Mouse (Mus musculus): ENCODE measurements at regions not wholly inside any gene's neighbourhood (a gene's known extent, or its start where the extent isn't known, plus 50 kb on each side); places are given as distances from the start of the nearest gene placed in this dataset.
A peak's percentile ranks its signal among the peaks of the same experiment; 100 is the strongest.

DNA sequence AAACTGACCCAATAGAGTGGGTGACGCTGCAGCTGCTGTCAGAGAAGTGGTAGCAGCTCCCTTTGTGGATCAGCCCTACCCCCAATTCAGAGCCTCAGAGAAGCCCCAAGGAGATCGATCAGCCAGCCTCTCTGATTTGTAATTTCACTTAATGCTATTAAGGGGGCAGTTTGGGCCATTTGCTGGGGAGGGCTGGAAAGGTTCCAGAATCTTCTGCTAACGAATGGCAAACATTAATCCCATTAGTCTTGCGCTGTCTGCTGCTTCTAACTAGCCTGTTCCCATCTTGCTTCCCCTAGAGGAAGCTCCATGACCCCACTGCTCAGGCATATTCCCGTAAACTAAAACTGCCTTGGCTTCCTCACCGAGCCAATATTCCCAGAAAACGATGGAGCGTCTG is 59.9 kb upstream of the Lrrn2 start:
- no peak for DNase-seq

- no peak for DNase-seq
Measured at GRCm38 (mm10) chr1:132818296-132818695, 61.8 kb upstream of the Lrrn2 start.

DNA sequence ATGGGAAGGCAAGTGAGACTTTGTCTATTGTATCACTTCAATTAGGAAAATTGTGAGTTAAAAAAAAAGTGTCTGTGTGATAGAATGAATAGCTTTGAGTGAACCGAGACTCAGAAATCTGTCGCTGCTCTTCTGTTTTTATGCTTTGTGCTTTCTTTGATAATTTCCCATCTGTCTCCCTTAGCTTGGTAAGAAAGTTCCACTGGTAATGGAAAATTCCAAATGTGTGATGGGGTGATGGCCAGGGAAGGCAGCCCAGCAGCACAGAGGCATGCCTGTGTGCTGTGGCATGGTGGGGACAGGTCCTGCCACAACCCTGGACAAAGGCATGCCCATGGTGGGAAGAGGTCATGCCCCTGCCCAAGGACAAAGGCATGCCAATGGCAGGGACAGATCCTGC is 62.7 kb upstream of the Lrrn2 start:
- no peak for DNase-seq

DNA sequence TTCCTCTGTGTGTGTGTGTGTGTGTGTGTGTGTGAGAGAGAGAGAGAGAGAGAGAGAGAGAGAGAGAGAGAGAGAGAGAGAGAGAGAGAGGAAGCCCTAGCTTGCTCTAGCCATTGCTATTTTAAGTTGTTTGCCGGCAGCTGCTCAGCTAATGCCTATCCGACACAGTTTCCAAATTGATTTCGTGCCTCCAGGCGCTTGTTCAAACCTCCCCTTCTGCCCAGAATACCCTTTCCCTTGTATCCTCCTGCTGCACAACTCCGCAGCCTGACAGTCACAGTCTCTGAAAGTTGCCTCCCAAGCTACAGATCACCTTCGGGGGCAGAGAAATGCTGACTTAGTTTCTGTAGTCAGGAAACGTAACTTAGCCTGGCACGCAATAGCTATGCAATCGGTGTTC is 63.9 kb upstream of the Nfasc start:
- no peak for DNase-seq

DNA sequence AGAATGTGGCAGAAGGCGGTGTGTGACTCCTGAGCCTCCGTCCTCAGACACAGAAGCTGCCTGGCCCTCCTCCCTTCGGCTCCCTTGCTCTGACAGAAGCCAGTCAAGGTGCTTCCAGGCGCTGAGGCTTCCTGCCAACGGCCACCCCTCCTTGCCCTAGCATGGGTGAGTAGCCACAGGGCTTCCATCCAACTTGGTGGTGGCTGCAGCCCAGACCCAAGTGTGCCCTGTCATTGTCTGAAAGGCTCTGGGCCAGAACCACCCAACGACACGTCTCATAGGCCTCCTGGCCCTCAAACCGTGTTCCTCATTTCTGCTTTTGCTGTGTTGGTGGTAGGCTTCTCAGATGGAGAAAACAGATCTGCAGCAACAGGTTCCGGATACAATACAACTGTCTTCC is 62.2 kb upstream of the Nfasc start:
- DNase-seq: peak; percentile 76 to 77

- DNase-seq: peak; percentile 70 to 83
Measured at GRCm38 (mm10) chr1:132802380-132802779, 60.8 kb upstream of the Nfasc start.

DNA sequence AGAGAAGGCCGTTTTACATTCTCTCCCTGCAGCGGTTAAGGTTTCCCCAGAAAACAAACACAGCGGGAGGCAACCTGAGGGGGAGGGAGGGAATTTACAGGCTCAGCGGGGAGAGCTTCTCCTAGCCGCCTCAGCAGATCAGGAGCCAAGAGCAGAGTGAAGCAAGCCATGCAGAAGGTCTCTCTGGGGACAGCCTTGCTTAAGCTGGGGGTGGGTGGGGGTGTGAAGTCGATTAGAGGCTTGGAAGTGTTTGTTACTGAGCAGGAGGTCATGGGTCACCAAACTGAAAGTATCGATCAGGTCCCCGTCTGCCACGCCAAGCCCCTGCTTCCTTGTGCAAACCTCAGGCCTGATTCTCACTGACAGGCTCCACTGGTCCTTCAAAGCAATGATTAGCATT is 58.7 kb upstream of the Nfasc start:
- DNase-seq: no peak

DNA sequence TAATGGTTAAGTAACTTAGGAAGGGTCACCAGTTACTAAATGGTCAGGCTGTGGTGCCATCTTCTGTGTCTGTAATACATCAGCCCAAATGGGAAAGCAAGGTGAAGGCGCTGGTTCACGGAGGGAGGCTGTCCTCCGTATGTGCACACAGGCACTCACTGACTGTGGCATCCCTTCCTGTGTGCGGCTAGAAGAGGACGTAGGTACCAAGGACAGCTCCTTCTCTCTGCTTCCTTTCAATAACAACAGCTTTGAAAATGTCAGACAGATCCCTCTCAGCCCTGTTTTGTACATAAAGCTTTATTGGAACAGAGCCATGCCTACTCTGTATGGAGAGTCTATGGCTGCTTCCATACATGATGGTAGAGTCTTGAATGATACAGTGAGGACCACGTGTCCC is 57.7 kb upstream of the Nfasc start:
- no peak for DNase-seq

- no peak for DNase-seq
Measured at GRCm38 (mm10) chr1:132794462-132794861, 52.9 kb upstream of the Nfasc start.

Data from cerebellum, postnatal 14 days (tissue).